Mouse (Mus musculus) thymus, adult 2 months (tissue): ENCODE results near the gene Unkl. TPM values are rescaled to one million over a fixed set of nuclear protein-coding genes. Genes with fewer than 3 reads are reported as not detected.

ENCODE experiments used
- DNase-seq: peaks from one replicate; pipeline ENCODE4 v3.0.0; 2021
- H3K27ac ChIP-seq: fragments of 200-500 bp; 2 replicates; pipeline ENCODE4 v1.5.1; 2012; ENCODE audit warnings: low read length, control low read depth; ENCODE audit not compliant: control insufficient read depth, insufficient read depth
- H3K27me3 ChIP-seq: fragments of 200-500 bp; 2 replicates; pipeline ENCODE4 v1.6.1; 2012; ENCODE audit warnings: mild to moderate bottlenecking, low read length, moderate library complexity, mixed read lengths; ENCODE audit not compliant: control insufficient read depth, insufficient read depth
- H3K36me3 ChIP-seq: fragments of 200-500 bp; 2 replicates; pipeline ENCODE4 v1.6.1; 2012; ENCODE audit warnings: mild to moderate bottlenecking, low read length, moderate library complexity; ENCODE audit not compliant: control insufficient read depth, insufficient read depth
- H3K4me1 ChIP-seq: fragments of 200-500 bp; replicated peaks from 2 replicates; pipeline ENCODE4 v1.6.1; 2012; ENCODE audit warnings: low read length; ENCODE audit not compliant: control insufficient read depth, insufficient read depth
- H3K4me3 ChIP-seq: fragments of 200-500 bp; 2 replicates; pipeline ENCODE4 v1.5.1; 2012; ENCODE audit warnings: mild to moderate bottlenecking, low read length, control low read depth, moderate library complexity; ENCODE audit not compliant: control insufficient read depth, insufficient read depth
- CTCF ChIP-seq: fragments of 200-500 bp; IDR thresholded peaks from 2 replicates; pipeline ENCODE4 v1.5.1; 2012; ENCODE audit warnings: mild to moderate bottlenecking, control low read depth, low read length, moderate library complexity, borderline replicate concordance; ENCODE audit not compliant: control insufficient read depth, poor library complexity, insufficient read depth; ENCODE audit errors: extremely low read depth
- POLR2A ChIP-seq: fragments of 200-500 bp; IDR thresholded peaks from 2 replicates; pipeline ENCODE4 v1.6.1; 2012; ENCODE audit warnings: mild to moderate bottlenecking, low read length, control low read depth, moderate library complexity; ENCODE audit not compliant: control insufficient read depth, poor library complexity, insufficient read depth; ENCODE audit errors: extremely low read depth
- WGBS: fragments of 180-500 bp; shearing (Covaris S2); methylation state at CpG from one replicate; pipeline ENCODE4 v1.1.7; 2018; 5-methylcytosine and 5-hydroxymethylcytosine counted together
- polyA plus RNA-seq: library from polyadenylated mRNA; depleted of rRNA; stranded (reverse); fragments of >200 nt; gene quantifications from 2 replicates; pipeline ENCODE4 v1.2.3, GENCODE M21; 2012

Unkl gene
- polyA plus RNA-seq, 1 experiment, result 60.1 TPM

DNA sequence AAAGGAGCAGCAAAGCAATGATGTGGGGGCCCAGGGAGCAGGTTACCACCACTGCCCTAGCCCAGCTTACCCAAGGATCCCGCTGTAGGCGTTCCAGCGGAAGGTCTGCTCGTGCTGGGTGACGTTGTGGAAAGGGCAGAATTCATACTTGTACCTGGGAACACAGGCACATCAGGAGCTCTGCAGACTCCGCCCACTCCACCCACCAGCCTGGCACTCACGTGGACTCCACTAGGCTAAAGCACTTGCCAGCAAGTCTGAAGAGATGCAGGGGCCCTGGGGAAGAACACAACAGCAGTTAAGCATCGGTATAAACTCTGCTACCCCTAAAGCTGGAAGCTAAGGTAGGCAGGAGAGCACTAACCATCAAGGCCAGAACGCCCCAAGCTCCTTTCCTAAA, 47.4 kb downstream of the Unkl start:
- H3K4me1 ChIP-seq, result peaks cover 6% of the 10 kb centered on the region
- WGBS, result 94% methylated on average over 9 of the region's 9 CpGs
- no peak for TF ChIP-seq POLR2A
- TF ChIP-seq CTCF, result no peak
- H3K27me3 ChIP-seq, result no peaks in the 10 kb centered on the region
- H3K4me3 ChIP-seq, result no peak overlapping the region
- H3K27ac ChIP-seq, result no peak overlapping the region
- DNase-seq, result no peak
- H3K36me3 ChIP-seq, result peaks cover 23% of the 10 kb centered on the region

DNA sequence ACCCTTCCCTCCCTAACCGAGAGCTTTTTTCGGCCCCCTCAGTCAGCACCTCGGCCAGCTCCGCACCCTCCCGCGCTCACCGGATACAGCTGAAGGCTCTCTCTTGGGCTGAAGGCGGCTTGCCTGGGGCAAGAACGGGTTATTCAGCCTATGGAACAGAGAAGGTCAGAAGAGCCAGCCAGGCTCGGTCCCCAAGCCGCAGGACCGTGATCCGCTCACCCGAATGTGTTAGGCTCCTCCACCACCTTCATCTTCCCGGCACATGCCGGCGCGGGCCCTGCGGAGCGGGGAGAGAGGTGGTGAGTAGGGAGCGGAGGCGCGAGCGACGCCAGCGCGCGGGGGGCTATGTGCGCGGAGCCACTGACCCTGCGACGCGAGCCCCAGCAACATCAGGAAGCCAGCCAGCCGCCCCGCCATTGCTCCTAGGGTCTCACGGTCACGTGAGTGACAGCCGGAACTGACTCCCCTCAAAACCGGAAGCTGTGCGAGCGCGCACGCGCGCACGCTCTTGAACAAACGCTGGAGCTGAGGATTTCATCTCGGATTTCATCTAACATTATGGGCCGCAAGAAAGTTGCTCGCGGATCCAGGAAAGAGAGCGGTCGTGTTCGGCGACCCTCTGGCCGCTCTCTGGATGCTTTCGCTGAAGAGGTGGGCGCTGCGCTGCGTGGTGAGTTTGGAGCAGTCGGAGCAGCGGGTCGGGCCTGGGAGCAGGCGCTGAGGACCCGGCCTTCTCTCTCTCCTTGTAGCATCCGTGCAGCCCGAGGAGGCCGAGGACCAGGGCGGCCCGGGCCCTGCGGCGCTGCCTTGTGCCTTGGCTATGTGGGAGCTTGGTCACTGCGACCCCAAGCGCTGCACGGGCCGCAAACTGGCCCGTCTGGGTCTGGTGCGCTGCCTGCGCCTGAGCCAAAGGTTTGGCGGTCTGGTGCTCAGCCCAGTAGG, 51.8 kb downstream of the Unkl start, which contains the start of the genes Gnptg and Tsr3:
Gene Gnptg, minus strand, starts transcription at position 430 of the 942 bp plus-strand sequence.
Gene Tsr3, plus strand, starts transcription at position 476 of the 942 bp plus-strand sequence.
- DNase-seq, result peak; percentile 85
- Histone ChIP-seq H3K4me1 (peaks cover 11% of the 10 kb centered on the region), H3K27me3 (no peaks in the 10 kb centered on the region), H3K27ac (no peak within 1 kb of the TSS), H3K36me3 (peaks cover 10% of the 10 kb centered on the region), H3K4me3 (peak within 1 kb of the TSS; percentile 82)
- TF ChIP-seq CTCF (0 out of 2 replicates have a peak, but pooled peaks have one; percentile 22), POLR2A (no peak)
- WGBS, result under 1% methylated on average over 80 of the region's 80 CpGs

- H3K36me3 ChIP-seq, result no peaks in the 10 kb centered on the region; the same call in 1 of the 2 replicates
- H3K4me3 ChIP-seq, result no peak overlapping the region
- no peaks in the 10 kb centered on the region for H3K27me3 ChIP-seq
- no peak for TF ChIP-seq CTCF
- TF ChIP-seq POLR2A, result no peak
- 96% methylated on average over 11 of the region's 11 CpGs for WGBS
- H3K4me1 ChIP-seq, result peaks cover 25% of the 10 kb centered on the region
- no peak for DNase-seq
- no peak overlapping the region for H3K27ac ChIP-seq
Observed at GRCm38 (mm10) chr17:25243131-25243780, 55.1 kb downstream of the Unkl start.

DNA sequence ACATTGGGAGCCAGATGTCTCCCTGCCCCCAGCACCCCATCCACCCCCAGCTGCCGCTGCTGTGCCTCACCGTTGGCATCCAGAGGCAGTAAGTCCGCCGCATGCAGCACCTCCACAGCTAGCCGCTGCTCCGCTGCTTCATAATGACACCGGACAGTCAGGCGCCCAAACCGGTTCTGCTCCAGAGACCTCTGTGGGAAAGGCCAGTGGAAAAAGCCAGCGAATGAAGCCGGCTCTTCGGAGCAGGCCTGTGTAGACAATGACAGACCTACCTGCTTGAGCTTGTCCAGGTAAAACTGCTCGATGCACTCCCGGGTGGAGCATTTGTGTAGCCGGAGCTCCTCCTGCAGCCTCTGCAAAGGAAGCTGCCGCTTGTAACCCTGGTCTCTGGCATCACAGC, 56.0 kb downstream of the Unkl start:
- H3K27me3 ChIP-seq, result no peaks in the 10 kb centered on the region
- no peak overlapping the region for H3K4me3 ChIP-seq
- TF ChIP-seq POLR2A (no peak), CTCF (no peak)
- no peak for DNase-seq
- H3K4me1 ChIP-seq, result peaks cover 28% of the 10 kb centered on the region
- no peak overlapping the region for H3K27ac ChIP-seq
- WGBS, result 94% methylated on average over 16 of the region's 16 CpGs
- H3K36me3 ChIP-seq, result no peaks in the 10 kb centered on the region; the same call in 1 of the 2 replicates

DNA sequence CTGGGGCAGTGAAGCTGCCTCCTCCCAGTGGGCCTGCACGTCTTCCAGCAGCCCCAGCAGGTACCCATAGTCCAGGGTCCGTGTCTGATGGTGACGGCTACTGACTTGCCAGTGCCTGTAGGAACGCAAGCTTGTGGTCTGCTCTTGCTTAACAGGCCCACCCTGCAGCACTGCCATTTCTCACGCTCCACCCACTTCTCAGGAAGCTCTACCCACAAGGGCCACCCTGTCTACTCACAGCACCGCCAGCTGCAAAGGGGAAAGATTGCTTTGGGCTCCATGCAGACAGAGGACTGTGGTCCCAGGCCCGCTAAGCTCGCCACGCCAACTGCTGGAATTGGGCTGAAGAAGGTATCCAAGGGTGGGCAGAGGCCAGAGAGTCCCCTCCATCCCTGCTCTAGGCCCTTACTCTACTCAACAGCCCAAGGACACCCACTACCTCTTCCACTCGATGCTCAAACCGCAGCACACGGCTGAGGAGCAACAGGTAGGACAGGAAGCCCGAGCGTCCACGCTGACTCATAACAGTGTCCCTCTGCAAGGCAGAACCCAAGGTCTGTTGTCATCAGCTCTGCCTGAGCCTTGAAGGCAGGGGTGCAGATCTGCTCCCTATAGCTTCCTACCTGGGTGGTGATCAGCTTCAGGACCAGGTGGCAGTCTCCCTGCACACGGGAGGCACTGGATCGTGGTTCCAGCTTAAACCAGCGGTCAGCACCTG, 60.0 kb downstream of the Unkl start:
- Histone ChIP-seq H3K36me3 (no peaks in the 10 kb centered on the region; the same call in 1 of the 2 replicates), H3K27ac (peak overlapping the region; percentile 10; the same call in 1 of the 2 replicates), H3K4me3 (peak overlapping the region; percentile 18), H3K27me3 (no peaks in the 10 kb centered on the region), H3K4me1 (peaks cover 19% of the 10 kb centered on the region)
- DNase-seq, result peak; percentile 35
- TF ChIP-seq CTCF (no peak), POLR2A (no peak)
- WGBS, result 9% methylated on average over 18 of the region's 18 CpGs

- H3K36me3 ChIP-seq, result no peaks in the 10 kb centered on the region
- H3K27me3 ChIP-seq, result no peaks in the 10 kb centered on the region
- no peak for TF ChIP-seq CTCF
- TF ChIP-seq POLR2A, result no peak
- WGBS, result 97% methylated on average over 8 of the region's 8 CpGs
- peaks cover 40% of the 10 kb centered on the region for H3K4me1 ChIP-seq
- no peak for DNase-seq
- no peak overlapping the region for H3K27ac ChIP-seq
- H3K4me3 ChIP-seq, result no peak overlapping the region
Observed at GRCm38 (mm10) chr17:25250181-25250835, 62.1 kb downstream of the Unkl start.
